Mouse (Mus musculus) small intestine, adult 2 months (tissue): ENCODE measurements around the gene Synrg. TPM values are rescaled to one million over a fixed set of nuclear protein-coding genes. Genes with fewer than 3 reads are reported as not detected.

ENCODE experiments used
- H3K27ac ChIP-seq: fragments of 200-500 bp; 2 replicates; pipeline ENCODE4 v1.5.1; 2012; ENCODE audit warnings: low read depth, low read length, control low read depth, inconsistent platforms; ENCODE audit not compliant: insufficient read depth
- H3K27me3 ChIP-seq: fragments of 200-500 bp; 2 replicates; pipeline ENCODE4 v1.6.1; 2012; ENCODE audit warnings: mild to moderate bottlenecking, moderate library complexity, low read length, inconsistent platforms; ENCODE audit not compliant: control insufficient read depth, insufficient read depth
- H3K36me3 ChIP-seq: fragments of 200-500 bp; 2 replicates; pipeline ENCODE4 v1.6.1; 2012; ENCODE audit warnings: mild to moderate bottlenecking, low read length, control low read depth, inconsistent platforms; ENCODE audit not compliant: control insufficient read depth, insufficient read depth
- H3K4me1 ChIP-seq: fragments of 200-500 bp; 2 replicates; pipeline ENCODE4 v1.6.1; 2012; ENCODE audit warnings: low read length, inconsistent platforms, mixed read lengths; ENCODE audit not compliant: control insufficient read depth, insufficient read depth, insufficient read length
- H3K4me3 ChIP-seq: fragments of 200-500 bp; 2 replicates; pipeline ENCODE4 v1.5.1; 2012; ENCODE audit warnings: low read depth, mild to moderate bottlenecking, control low read depth, inconsistent platforms, low read length, moderate library complexity
- CTCF ChIP-seq: fragments of 200-500 bp; IDR thresholded peaks from 2 replicates; pipeline ENCODE4 v1.5.1; 2012; ENCODE audit warnings: low read depth, mild to moderate bottlenecking, control low read depth, inconsistent platforms, low read length, moderate library complexity, mixed read lengths; ENCODE audit not compliant: insufficient replicate concordance, insufficient read length; ENCODE audit errors: extremely low read depth
- POLR2A ChIP-seq: fragments of 200-500 bp; IDR thresholded peaks from 2 replicates; pipeline ENCODE4 v1.6.1; 2012; ENCODE audit warnings: low read depth, mild to moderate bottlenecking, control low read depth, inconsistent platforms, low read length, moderate library complexity
- WGBS: fragments of 180-500 bp; shearing (Covaris S2); methylation state at CpG from one replicate; pipeline ENCODE4 v1.1.7; 2018; 5-methylcytosine and 5-hydroxymethylcytosine counted together
- polyA plus RNA-seq: library from polyadenylated mRNA; depleted of rRNA; stranded (reverse); fragments of >200 nt; gene quantifications from 2 replicates; pipeline ENCODE4 v1.2.3, GENCODE M21; 2012

Gene Synrg
- polyA plus RNA-seq, 1 experiment = 10.3 TPM

DNA sequence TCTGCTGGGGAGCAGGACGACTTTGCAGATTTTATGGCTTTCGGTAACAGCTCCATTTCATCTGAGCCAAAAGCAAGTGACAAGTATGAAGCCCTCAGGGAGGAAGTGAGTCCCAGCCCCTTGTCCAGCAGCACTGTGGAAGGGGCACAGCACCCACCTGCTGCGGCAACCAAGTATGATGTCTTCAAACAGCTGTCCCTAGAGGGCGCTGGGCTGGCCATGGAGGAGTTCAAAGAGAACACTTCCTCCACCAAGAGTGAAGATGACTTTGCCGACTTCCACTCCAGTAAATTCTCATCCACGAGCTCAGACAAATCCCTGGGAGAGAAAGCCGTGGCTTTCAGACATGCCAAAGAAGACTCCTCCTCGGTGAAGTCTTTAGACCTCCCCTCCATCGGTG is 44.8 kb downstream of the Synrg start:
- Histone ChIP-seq H3K27ac (no peak overlapping the region), H3K4me1 (no peaks in the 10 kb centered on the region), H3K36me3 (peaks cover 38% of the 10 kb centered on the region), H3K27me3 (no peaks in the 10 kb centered on the region), H3K4me3 (no peak overlapping the region)
- 84% methylated on average over 9 of the region's 9 CpGs for WGBS
- TF ChIP-seq CTCF (no peak), POLR2A (no peak)

DNA sequence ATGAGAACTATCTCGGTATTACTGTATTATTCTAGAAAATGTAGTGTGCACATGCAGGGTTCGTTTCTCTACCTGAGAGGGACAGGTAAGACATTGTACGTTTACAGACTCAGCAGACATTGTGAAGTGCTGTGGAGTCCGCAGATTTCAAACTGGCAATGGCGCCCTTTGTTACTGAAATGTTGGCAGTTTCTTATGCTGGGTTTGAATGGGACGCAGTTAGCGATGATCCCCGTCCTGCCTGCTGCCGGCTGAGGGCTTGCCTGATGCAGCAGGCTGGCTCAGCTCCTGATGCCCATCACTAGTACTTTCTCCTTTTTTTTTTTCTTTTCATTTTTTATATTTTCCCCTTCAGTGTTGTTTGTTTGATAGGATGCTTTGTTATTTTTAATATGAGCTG is 46.2 kb downstream of the Synrg start:
- WGBS = 88% methylated on average over 9 of the region's 9 CpGs
- TF ChIP-seq POLR2A (no peak), CTCF (no peak)

DNA sequence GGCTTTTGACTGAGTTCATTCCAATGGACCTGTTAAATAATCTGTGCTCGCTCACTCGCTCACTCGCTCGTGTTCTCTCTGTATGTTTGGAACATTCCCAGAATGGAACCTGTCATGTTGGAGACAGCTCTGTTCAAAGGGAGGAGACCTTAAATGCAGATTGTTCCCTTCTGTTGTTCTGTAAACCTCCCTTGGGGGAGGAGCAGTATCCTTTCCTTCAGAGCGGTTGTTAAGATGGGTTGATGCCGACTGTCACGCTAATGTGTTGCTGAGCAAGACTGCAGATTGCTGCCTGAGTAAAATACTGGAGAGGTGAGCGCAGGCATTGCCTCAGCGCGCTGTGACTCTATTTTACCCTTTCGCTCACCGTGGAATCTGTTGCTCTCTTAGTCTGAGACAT is 46.8 kb downstream of the Synrg start:
- H3K4me3 ChIP-seq = no peak overlapping the region
- 84% methylated on average over 12 of the region's 12 CpGs for WGBS
- no peak for TF ChIP-seq POLR2A
- no peak for TF ChIP-seq CTCF
- no peak overlapping the region for H3K27ac ChIP-seq
- H3K36me3 ChIP-seq = peaks cover 35% of the 10 kb centered on the region
- no peaks in the 10 kb centered on the region for H3K27me3 ChIP-seq
- no peaks in the 10 kb centered on the region for H3K4me1 ChIP-seq

More for the DNA sequence above, 46.2 kb downstream of the Synrg start:
- H3K4me1 ChIP-seq = no peaks in the 10 kb centered on the region
- no peak overlapping the region for H3K27ac ChIP-seq
- peaks cover 35% of the 10 kb centered on the region for H3K36me3 ChIP-seq
- no peak overlapping the region for H3K4me3 ChIP-seq
- H3K27me3 ChIP-seq = no peaks in the 10 kb centered on the region

DNA sequence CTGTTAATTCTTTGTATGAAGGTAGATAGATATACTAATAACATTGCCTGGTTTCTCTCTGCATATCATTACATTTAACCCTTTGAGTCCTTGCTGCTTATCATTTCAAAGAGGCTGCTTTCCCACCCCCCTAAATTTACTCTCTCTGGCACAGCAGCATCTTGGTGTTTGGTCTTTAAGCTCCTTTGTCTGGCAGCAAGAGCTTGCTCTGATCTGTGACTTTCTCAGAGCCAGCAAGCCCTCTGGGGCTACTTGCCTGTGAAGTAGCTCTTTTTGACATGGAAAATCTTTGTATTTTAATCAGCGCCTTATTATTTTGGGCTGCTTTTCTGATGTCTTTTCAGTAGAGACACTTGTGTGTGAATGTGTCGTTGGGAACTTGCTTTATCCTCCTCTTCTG is 47.3 kb downstream of the Synrg start:
- H3K27me3 ChIP-seq = no peaks in the 10 kb centered on the region
- WGBS = 85% methylated on average over 2 of the region's 2 CpGs
- peaks cover 35% of the 10 kb centered on the region for H3K36me3 ChIP-seq
- H3K27ac ChIP-seq = no peak overlapping the region
- H3K4me1 ChIP-seq = peaks cover under 1% of the 10 kb centered on the region
- TF ChIP-seq POLR2A = no peak
- no peak for TF ChIP-seq CTCF
- no peak overlapping the region for H3K4me3 ChIP-seq

DNA sequence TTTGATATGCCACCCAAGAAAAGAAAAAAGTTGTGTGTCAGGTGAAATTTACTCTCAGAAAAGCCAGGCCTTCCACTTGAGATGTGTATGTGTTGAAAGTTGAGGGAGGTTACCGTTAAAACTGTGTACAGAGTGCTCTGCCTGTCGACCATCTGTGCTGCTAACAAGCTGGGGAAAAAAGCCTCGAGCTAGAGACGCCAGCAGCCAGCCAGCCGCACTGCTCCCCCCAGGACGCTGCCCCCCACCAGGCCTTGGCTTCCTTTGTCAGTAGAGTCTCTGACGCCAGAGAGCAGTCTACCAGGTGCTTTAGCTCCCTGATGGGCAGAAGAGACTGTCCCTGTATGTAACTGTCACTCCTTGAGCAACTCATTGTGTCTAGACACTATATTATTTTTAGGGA is 48.9 kb downstream of the Synrg start:
- peaks cover 31% of the 10 kb centered on the region for H3K36me3 ChIP-seq
- TF ChIP-seq POLR2A (no peak), CTCF (no peak)
- H3K4me1 ChIP-seq = peaks cover 10% of the 10 kb centered on the region
- no peak overlapping the region for H3K4me3 ChIP-seq
- 77% methylated on average over 7 of the region's 7 CpGs for WGBS
- H3K27me3 ChIP-seq = no peaks in the 10 kb centered on the region
- no peak overlapping the region for H3K27ac ChIP-seq

DNA sequence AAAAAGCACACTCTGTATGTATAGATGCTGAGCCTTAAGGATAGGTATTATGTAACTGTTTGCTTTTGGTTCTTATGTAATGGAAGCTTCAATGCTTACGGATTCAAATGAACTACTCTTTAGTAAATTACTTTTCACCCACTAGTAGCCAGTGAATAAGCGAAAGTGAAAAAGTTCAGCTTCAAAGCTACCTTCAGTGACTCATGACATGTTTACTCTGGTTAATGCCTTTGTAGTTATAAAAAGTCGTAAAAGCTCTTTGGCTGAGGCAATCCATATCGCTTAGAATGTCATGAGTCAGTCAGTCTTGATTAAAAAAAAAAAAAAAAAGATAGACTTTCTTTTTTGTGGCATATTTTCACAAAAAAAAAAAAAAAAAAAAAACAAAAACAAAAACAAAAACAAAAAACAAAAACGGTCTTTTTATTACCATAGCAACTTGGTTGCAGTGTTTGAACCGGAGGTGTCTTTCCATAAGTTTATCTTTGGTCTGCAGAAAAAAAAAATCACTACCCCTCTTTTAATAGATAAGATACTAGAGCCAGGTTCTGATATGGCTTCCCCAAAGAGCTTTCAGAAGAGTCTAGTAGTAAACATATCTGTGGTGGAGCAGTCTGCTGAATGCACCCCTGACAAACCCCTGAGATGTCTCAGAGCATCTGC is 52.0 kb downstream of the Synrg start:
- peaks cover 10% of the 10 kb centered on the region for H3K4me1 ChIP-seq
- peaks cover 24% of the 10 kb centered on the region for H3K36me3 ChIP-seq
- TF ChIP-seq CTCF = no peak
- TF ChIP-seq POLR2A = no peak
- no peaks in the 10 kb centered on the region for H3K27me3 ChIP-seq
- no peak overlapping the region for H3K4me3 ChIP-seq
- peak overlapping the region; percentile 49; the same call in 1 of the 2 replicates for H3K27ac ChIP-seq
- 27% methylated on average over 6 of the region's 6 CpGs for WGBS

DNA sequence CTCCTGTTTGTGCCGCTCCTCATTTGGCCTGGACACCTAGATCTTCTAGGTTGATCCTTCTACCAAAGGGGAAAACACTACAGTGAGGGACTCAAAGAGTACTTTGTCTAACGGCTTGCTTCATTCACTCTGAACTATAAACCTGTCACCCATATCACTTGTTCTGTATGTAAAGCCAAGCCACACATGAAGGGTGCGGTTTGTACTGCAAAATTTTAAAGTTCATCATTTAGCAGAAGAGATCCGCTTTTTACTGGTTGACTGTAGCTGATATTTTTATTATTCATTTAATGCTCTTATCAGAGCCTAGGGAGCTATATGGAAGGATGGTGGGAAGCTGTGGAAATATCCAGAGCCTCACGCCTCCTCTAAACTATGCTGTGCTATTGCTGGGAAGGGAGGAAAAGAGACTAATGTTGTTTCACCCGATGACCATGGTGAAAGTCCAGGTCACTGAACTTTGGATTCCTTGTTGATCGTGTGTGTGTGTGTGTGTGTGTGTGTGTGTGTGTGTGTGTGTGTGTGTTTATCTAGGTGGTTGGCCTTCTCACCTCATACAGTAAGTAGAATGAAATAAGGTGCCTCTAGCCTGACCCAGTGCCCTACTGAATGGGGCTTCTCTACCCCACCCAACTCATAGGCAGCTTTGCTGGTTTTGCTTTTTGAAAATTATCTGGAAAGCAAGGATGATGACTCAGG is 52.7 kb downstream of the Synrg start:
- Histone ChIP-seq H3K27ac (peak overlapping the region; percentile 49; the same call in 1 of the 2 replicates), H3K27me3 (no peaks in the 10 kb centered on the region), H3K36me3 (peaks cover 22% of the 10 kb centered on the region), H3K4me1 (peaks cover 10% of the 10 kb centered on the region), H3K4me3 (no peak overlapping the region)
- TF ChIP-seq CTCF (no peak), POLR2A (no peak)
- WGBS = 31% methylated on average over 7 of the region's 7 CpGs

DNA sequence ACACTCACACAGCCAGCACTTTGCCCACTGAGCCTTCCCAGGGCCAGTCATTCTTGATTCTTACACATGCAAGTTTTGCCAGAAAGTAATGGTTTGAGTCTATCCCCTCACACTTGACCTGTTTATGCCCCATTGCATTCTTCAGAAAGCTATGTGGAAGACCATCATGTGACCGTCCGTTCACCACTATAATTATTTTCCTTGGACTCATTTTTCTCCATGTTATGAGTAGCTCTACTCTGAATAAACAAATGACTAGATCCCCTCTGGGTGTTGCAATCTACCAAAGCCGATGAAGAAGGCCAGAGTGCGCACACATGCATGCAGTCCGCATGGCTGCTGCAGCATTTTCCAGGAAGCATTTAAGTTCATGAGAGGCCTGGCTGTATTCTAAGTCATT is 63.0 kb downstream of the Synrg start:
- H3K27ac ChIP-seq = no peak overlapping the region
- peaks cover 5% of the 10 kb centered on the region; the same call in 1 of the 2 replicates for H3K4me1 ChIP-seq
- peaks cover 51% of the 10 kb centered on the region for H3K36me3 ChIP-seq
- no peak for TF ChIP-seq CTCF
- TF ChIP-seq POLR2A = no peak
- WGBS = 82% methylated on average over 5 of the region's 5 CpGs
- no peak overlapping the region for H3K4me3 ChIP-seq
- no peaks in the 10 kb centered on the region for H3K27me3 ChIP-seq
